Mouse (Mus musculus) hindbrain, postnatal 0 days (tissue): ENCODE measurements around the gene Etnk1. TPM values are rescaled to one million over a fixed set of nuclear protein-coding genes. Genes with fewer than 3 reads are reported as not detected.

Source experiments
- ATAC-seq: fragments of 200-750 bp; cut with Nextera tagmentation; 2 replicates; pipeline ENCODE4 v1.8.0; 2017; ENCODE audit warnings: mild to moderate bottlenecking, moderate TSS enrichment, moderate library complexity
- DNase-seq: peaks from one replicate; pipeline ENCODE4 v3.0.0-alpha.2; 2015; ENCODE audit warnings: low spot score
- H3K27ac ChIP-seq: fragments of 300-500 bp; sonication (generic); 2 replicates; pipeline ENCODE4 v1.5.1; 2014; ENCODE audit warnings: mild to moderate bottlenecking
- H3K27me3 ChIP-seq: fragments of 300-500 bp; sonication (generic); 2 replicates; pipeline ENCODE4 v1.6.1; 2014; ENCODE audit warnings: low read length, mixed read lengths; ENCODE audit not compliant: insufficient read depth
- H3K36me3 ChIP-seq: fragments of 300-500 bp; sonication (generic); 2 replicates; pipeline ENCODE4 v1.6.1; 2014; ENCODE audit warnings: low read length, mixed read lengths; ENCODE audit not compliant: insufficient read depth
- H3K4me1 ChIP-seq: fragments of 300-500 bp; sonication (generic); 2 replicates; pipeline ENCODE4 v1.6.1; 2014; ENCODE audit warnings: antibody characterized with exemption, low read length, mixed read lengths; ENCODE audit not compliant: insufficient read depth
- H3K4me2 ChIP-seq: fragments of 300-500 bp; sonication (generic); 2 replicates; pipeline ENCODE4 v1.6.1; 2014; ENCODE audit warnings: low read depth, mild to moderate bottlenecking, low read length, moderate library complexity, mixed read lengths
- H3K4me3 ChIP-seq: fragments of 300-500 bp; sonication (generic); 2 replicates; pipeline ENCODE4 v1.5.1; 2014; ENCODE audit warnings: low read length
- H3K9ac ChIP-seq: fragments of 300-500 bp; sonication (generic); replicated peaks from 2 replicates; pipeline ENCODE4 v1.6.1; 2014; ENCODE audit warnings: mild to moderate bottlenecking, low read length, moderate library complexity, mixed read lengths
- H3K9me3 ChIP-seq: fragments of 300-500 bp; sonication (generic); 2 replicates; pipeline ENCODE4 v1.6.1; 2016; ENCODE audit warnings: low read length, mixed read lengths
- CTCF ChIP-seq: IDR thresholded peaks from 2 replicates; pipeline ENCODE4 v1.5.1; 2016; ENCODE audit warnings: antibody characterized with exemption, control low read depth, low read depth
- WGBS: fragments of 180-500 bp; shearing (Covaris S2); extraction: QIAGEN DNeasy Blood & Tissue Kit; methylation state at CpG from one replicate; pipeline ENCODE4 v1.1.7; 2014; 5-methylcytosine and 5-hydroxymethylcytosine counted together
- polyA plus RNA-seq: library from polyadenylated mRNA; unstranded; fragments of >200 nt; fragmentation: Nextera tagmentation; extraction: Ambion mirVana; gene quantifications from 2 replicates; pipeline ENCODE4 v1.2.1, GENCODE M21; 2015
- total RNA-seq: library from RNA; depleted of rRNA; stranded (reverse); fragments of >200 nt; gene quantifications from 2 replicates; pipeline ENCODE4 v1.2.3, GENCODE M21; 2014; rRNA removed

Etnk1 gene
- 100 and 111 TPM in 2 replicates for total RNA-seq
- 31.8 and 33.2 TPM in 2 replicates for polyA plus RNA-seq

DNA sequence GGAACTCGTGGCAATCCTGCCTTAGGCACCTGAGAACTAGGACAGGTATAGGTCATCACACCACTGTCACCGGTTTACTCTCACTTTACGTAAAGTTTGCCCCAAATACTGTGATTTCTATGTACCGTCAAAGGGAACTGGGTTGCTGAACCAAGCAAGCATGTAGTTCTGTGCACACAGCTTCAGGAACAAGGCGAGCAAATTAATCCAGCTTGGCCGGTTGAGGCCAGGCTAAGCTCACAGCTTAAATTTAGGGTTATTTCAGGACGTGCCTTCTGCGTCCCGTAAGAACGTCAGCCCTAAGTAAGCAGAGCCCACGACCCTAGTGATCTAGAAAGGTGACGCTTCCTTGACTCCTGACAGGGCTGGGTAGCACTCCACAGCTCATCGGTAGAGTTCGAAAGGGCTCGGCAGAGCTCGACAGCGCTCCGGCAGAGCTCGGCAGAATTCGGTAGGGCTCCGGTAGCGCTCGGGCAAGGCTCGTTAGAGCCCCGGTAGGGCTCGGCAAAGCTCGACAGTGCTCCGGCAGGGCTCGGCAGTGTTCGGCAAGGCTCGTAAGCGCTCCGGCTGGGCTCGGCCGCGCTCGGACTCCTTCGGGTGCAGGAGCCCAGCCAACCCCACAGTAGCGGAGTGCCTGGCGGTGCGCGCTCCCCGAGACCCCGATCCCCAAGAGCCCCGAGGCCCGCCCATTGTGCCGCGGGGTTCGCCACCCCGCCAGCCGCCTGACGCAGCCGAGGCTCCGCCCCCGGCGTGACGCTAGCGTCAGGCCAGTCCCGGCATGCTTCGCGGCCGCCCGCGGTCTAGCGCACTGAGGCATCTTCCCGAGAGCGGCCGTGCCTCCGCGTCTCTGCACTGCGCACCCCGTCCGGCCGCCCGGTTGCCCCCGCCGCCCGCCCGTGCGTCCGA lies at the start of gene Etnk1:
Etnk1 (plus strand) TSS at position 770 of the 906 bp plus-strand sequence.
- WGBS: under 1% methylated on average over 67 of the region's 81 CpGs
- Histone ChIP-seq H3K4me2 (peak within 1 kb of the TSS; percentile 81), H3K4me3 (peak within 1 kb of the TSS; percentile 85), H3K36me3 (no peaks in the 10 kb centered on the region), H3K4me1 (no peaks in the 10 kb centered on the region), H3K9ac (peak within 1 kb of the TSS; percentile 82), H3K9me3 (no peaks in the 10 kb centered on the region), H3K27ac (peak within 1 kb of the TSS; percentile 92), H3K27me3 (no peaks in the 10 kb centered on the region)
- peak; percentile 98 for ATAC-seq
- peak; percentile 48; the same call in 1 of the 2 replicates for TF ChIP-seq CTCF
- peak; percentile 98 for DNase-seq

GRCm38 (mm10) chr6:143119325-143119724 lies 47.7 kb upstream of the Etnk1 start:
- Histone ChIP-seq H3K27me3 (no peaks in the 10 kb centered on the region), H3K4me3 (no peak overlapping the region), H3K36me3 (no peaks in the 10 kb centered on the region), H3K9me3 (no peaks in the 10 kb centered on the region), H3K4me2 (no peak overlapping the region), H3K27ac (no peak overlapping the region), H3K9ac (no peak overlapping the region), H3K4me1 (no peaks in the 10 kb centered on the region)
- ATAC-seq (no peak), DNase-seq (no peak)
- TF ChIP-seq CTCF: no peak
- WGBS: 91% methylated on average over 6 of the region's 6 CpGs

- ATAC-seq: no peak
- H3K4me1 ChIP-seq: no peaks in the 10 kb centered on the region
- no peak overlapping the region for H3K4me3 ChIP-seq
- no peaks in the 10 kb centered on the region for H3K27me3 ChIP-seq
- H3K9ac ChIP-seq: no peak overlapping the region
- no peak for TF ChIP-seq CTCF
- H3K4me2 ChIP-seq: no peak overlapping the region
- no peaks in the 10 kb centered on the region for H3K9me3 ChIP-seq
- H3K36me3 ChIP-seq: no peaks in the 10 kb centered on the region
- DNase-seq: no peak
- no peak overlapping the region for H3K27ac ChIP-seq
These were observed 41.3 kb upstream of the Etnk1 start for GRCm38 (mm10) chr6:143125721-143126120.

DNA sequence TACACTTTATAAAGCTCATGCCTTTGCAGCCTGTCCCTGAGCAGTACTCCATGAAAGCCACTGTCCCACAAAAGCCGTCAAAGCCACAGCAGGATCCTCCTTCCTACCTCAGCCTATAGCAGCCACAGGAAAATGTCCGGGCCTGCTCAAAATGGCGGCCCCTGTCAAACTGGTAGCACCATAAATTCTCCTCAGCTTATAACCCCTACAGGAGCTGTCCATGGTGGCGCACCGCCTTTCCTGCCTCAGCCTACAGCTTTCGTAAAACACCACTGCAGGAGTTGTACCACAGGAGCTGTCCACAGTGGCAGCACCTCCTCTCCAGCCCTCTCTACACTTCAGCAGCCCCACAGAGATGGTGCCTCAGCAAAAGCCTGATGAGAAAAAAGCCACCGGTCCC lies 37.6 kb upstream of the Etnk1 start:
- ATAC-seq (no peak), DNase-seq (no peak)
- Histone ChIP-seq H3K4me3 (no peak overlapping the region), H3K9ac (no peak overlapping the region), H3K27ac (no peak overlapping the region), H3K4me2 (no peak overlapping the region), H3K36me3 (no peaks in the 10 kb centered on the region), H3K4me1 (no peaks in the 10 kb centered on the region), H3K9me3 (no peaks in the 10 kb centered on the region), H3K27me3 (no peaks in the 10 kb centered on the region)
- 94% methylated on average over 7 of the region's 7 CpGs for WGBS
- no peak for TF ChIP-seq CTCF

DNA sequence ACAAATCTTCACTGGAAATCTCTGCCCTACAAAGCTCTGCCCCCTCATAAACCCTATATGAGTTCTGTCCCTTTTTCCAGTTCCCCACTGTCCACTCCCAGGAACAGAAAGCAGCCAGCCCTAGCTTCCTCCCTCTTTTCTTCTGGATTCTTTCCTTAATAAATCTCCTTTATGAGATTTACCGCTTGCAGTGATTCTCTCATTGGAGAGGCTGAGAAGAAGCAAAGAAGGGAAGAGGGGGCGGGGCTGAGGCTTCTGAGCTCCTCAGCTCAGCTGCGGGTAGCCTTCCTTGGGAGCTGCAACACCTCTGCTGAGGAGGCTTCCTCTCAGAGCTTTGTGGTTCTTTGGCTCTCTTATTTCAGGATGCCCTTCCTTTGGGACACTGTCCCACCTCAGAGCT lies 37.1 kb upstream of the Etnk1 start:
- no peaks in the 10 kb centered on the region for H3K27me3 ChIP-seq
- no peaks in the 10 kb centered on the region for H3K36me3 ChIP-seq
- H3K4me1 ChIP-seq: no peaks in the 10 kb centered on the region
- H3K4me3 ChIP-seq: no peak overlapping the region
- no peak for ATAC-seq
- 86% methylated on average over 3 of the region's 3 CpGs for WGBS
- no peak overlapping the region for H3K4me2 ChIP-seq
- TF ChIP-seq CTCF: no peak
- no peak overlapping the region for H3K27ac ChIP-seq
- no peak overlapping the region for H3K9ac ChIP-seq
- H3K9me3 ChIP-seq: no peaks in the 10 kb centered on the region
- DNase-seq: no peak

- Histone ChIP-seq H3K9ac (no peak overlapping the region), H3K4me2 (no peak overlapping the region), H3K27me3 (no peaks in the 10 kb centered on the region), H3K4me1 (no peaks in the 10 kb centered on the region), H3K9me3 (no peaks in the 10 kb centered on the region), H3K27ac (no peak overlapping the region), H3K4me3 (no peak overlapping the region), H3K36me3 (no peaks in the 10 kb centered on the region)
- 80% methylated on average over 4 of the region's 4 CpGs for WGBS
- DNase-seq (no peak), ATAC-seq (no peak)
- TF ChIP-seq CTCF: no peak
These were observed 36.6 kb upstream of the Etnk1 start for GRCm38 (mm10) chr6:143130411-143130810.
